Mouse (Mus musculus) brain, adult 2 months (tissue): ENCODE data around the gene Lypd1.
A peak's percentile ranks its signal among the peaks of the same experiment; 100 is the strongest.

Experiments used
- DNase-seq: peaks from one replicate; pipeline ENCODE4 v3.0.0; 2011; ENCODE audit warnings: low read depth, low spot score

Gene Lypd1

DNA sequence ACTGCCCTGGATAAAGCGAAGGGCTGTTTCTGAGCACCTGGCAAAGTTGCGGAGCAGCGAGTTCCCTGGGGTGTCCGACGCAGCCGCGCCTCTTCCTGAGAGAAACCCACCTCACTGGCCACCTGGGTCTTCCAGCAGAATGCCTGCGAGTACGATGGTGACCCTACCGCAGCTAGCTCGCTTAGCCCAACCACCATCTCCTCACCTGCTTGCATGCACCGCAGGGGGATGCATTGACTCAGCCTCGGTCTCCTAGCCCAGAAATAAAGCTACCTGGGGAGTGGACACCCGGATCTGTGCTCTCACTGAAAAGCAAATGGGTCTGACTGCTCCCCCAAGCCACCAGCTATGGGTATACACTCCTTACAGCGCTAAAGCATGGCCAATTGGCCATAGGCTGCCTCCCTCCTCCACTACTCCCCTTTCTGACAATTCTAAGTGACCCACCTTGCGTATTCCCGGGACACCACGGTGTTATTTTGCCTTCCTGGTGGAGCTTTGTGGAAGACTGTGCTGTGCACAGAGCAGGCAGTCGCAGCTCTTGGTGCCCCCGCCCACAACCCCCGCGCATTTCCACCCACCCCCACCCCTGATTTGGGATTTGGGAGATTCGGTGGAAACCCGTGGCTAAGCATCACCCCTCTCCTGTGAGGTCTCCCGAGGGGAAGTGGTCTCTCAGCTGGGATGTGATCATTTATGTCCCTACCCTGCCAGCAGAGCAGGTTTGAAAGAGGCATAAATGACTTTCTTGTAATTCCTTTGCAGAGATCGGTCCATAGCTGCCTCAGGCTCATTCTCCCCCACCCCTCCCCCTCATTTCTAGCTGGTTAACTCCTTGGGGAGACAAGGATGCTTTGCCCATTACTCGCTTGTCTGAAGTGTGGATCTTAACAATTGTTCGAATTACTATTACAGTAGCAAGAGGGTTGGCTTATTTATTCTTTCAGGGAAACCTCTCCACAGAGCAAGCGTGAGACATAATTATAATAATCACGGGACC, at the start of gene Lypd1:
Gene Lypd1 (minus strand): TSS at position 501 of the 1,000 bp plus-strand sequence.
- no peak for DNase-seq

DNA sequence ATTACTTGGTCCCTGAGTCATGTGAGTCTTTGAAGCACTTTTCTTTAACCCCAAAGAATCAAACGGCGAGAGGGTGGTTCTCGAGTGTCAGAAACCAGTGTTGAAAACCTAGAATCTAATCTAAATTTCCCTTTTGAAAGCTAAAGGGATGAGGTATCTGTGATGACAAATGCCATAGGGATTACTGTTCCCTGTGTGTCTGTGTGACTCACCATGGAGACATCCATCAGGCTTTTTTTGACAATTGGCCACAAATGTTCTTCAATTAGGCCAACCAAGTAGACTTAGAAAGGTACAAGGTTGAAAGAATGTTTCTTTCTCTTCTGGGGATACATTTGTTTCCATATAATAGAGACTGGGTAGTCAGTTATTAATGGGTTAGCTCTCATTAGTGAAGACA, 38.1 kb upstream of the Lypd1 start:
- DNase-seq = no peak

DNA sequence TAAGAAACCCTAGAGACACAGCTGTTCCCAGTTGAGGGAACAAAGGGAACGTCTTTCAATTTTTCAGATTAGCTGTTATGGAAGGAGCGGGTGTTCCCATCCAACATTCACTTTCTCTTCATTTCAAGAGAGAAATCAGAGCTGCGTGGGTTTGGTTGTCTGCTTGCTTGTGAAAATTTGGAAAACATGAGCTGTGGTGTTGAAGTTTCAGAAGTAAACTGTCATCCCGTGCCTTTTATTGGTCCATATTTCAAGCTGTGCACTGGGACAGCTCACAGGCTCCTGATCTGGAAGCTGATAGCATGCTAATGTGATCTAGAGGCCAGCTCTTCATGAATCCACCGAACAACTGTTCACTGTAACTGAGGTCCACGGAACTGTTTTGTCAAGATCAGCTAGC, 36.2 kb upstream of the Lypd1 start:
- DNase-seq = peak; percentile 40

DNA sequence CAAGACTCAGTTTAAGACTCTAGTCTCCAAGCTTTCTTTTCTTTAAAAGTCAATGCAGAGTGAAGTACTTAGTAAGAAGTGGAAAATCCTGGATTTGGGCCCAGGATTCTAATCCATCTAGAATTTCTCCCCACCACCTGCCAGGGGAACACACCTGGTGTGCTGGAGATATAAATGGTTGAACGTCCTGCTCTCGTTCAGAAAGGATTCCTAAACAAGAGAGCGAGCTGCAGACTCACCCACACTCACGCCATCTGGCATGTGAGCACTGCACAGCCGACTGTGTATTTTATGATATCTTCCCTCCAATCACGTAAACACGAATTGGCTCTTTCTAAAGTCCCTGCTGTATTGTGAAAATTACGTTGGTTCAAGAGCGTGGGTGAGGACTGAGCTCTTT, 32.2 kb upstream of the Lypd1 start:
- DNase-seq = peak; percentile 75

DNA sequence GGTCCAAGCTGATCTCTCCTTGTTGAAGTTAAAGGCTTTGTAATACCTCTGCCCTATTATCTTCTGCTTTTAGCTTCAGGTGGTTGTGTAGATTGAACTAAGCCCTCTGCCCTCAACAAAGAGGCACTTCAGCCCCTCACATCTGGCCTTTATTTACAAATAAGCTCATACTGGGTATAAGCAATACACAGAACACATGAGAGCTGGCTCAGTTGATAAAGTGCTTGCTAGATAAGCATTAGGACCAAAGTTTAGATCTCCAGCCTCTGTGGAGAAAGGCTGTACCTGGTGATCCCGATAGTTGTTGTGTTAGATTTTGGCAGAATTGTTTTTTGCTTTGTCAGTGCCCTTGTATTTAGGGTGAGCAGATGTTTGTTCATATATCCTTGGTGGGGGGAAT, 30.4 kb upstream of the Lypd1 start:
- DNase-seq = no peak

DNA sequence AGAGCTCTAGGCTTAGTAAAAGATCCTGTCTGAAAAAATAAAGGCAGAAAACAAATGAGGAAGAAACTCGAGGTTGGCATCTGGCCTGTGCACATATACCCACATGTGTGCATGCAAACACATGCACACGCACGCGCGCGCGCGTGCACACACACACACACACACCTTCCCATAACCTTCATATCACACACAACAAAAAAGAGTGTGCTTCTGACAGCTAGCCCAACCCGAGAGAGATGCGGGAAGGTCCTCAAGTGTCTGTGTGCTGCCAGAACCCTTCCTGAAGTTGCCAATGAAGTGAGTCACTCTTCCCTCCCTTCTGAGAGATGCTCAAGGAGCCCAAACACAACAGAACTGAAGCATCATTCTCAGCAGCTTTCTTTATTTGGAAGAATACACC, 12.6 kb upstream of the Lypd1 start:
- DNase-seq = peak; percentile 47

DNA sequence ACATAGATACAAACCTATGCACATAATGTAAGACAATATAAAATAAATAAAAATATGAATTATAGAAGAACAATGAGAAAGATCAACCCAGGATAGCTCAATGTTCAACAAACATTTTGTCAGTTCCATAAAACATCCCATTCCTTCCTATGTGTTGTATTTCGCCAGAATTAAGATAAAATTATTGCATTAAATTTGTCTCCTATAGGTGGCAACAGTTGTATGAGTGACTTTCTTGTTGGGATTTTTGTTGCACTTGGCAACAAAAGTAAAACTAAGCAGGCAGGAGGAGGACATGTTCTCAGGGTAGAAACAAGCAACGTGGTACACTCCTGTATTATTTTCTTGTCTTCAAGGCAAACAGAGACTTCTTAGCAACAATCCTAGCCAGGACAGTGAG, 10.2 kb upstream of the Lypd1 start:
- DNase-seq = peak; percentile 21

DNA sequence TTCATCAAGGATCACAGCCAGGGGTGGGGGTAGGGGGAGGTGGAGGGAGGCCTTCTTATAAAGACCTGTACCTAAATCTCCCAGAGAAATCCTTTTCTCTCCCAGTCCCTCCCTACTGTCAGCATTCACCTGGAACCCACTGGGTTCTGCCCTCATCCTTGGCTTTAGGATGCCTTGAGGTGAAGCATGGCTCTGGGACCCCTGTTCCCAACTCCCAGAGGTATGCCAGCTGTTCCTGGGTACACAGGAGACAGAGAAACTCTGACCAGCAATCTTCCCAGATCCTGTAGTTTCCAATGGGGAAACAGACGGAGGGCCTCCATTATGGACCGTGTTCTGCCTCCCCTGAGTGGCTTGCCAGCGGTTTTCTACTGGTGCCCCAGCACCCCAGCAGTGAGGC, 7.8 kb upstream of the Lypd1 start:
- DNase-seq = no peak

DNA sequence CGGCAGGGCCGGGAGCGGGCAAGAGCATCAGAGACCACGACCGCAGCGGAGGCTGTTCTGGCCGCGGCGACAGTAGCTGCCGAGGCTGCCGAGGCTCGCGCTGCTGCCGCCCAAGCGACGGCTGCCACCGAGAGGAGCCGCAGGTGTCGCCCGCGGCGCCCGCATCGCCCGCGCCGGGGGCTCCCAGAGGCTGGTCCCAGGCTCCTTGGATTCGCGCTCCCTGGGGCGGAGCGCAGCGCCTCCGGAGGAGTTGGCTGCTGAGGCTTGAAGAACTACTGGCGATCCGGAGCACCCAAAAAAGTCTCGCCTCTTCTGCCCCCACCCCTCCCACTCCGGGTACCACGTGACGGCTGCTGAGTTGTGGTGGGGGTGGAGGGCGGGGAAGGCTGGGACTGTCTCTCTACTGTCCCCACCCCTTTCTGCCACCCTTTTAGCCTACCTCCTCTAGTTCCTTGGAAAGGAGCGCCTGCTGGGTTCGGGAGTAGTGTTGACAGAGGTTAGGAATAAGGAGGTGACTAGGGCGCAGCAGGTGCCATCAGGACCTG, 928 bp downstream of the Lypd1 start:
- peak; percentile 74 for DNase-seq

DNA sequence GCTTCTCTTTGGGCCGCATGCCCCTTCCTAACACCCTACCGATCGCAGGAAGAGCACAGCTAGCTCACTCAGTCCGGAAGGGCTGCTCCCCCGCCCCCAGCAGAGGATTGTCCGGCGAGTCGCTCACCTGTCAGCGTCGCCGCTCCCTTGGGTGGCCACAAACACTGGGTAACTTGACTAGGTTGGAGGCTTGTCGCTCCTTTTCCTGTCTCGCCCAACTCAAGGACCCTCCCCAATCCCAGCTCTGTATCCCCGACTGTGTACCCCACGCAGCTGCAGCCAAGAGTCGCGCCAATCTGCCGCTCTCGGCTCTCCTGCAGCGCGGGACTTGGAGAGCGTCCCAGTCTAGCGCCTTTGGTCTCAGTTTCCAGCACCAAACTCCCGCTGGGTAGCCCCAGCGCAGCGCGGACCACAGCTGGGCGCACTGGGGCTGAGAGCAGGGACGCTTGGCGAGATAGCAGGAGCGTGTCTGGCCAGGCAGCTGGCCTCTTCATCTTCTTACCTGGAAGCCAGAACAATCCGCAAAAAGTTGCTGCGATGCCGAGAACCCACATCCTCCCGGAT, 1.5 kb downstream of the Lypd1 start:
- DNase-seq = peak; percentile 47

DNA sequence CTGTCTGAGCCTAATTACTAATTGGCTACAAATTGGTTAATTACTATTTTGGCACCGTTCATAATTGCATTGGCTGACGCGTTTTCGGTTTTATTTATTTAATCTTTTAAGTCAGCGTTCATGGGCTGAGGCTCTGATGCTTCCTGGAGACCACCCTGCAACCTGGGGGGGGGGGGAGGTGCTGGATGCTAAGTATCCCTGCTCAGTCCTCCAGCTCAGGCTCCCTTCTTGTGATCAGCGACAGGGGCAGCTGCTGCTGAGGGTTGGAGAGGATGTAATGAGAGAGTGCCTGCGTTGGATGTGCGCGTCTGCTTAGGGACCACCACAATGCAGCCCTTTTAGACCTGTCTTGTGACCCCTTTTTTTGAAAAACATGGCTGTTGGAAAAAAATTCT, 2.0 kb downstream of the Lypd1 start:
- no peak for DNase-seq

DNA sequence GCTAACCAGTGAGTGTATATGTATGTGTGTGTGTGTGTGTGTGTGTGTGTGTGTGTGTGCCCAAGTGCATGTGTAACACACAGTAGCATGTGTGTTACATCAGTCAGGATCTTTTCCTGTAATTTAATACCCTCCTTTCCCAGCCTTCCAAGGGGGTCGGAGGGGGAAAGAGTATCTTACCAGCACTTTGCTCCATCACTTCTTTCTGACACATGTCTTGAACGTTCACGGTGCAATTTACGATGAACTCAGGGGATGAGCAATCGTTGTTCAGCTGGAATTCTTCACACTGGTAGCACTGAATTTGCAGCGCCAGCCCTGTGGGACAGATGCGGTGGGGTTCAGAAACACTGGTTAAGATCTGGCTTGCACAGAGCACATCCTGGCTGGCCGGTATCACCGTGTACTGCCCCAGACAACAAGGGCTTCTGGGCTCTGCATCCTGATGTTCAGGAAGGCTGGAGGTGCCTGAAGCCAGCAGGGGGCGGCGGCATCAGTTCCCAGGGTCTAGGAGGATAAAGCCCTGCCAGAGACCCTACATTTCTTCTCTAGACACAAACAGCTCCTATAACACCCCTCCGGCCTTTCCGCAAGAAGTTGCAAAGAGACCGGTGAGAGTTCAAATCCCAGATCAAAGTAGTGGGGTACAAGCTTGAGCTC, 2.6 kb downstream of the Lypd1 start:
- DNase-seq = peak; percentile 24

DNA sequence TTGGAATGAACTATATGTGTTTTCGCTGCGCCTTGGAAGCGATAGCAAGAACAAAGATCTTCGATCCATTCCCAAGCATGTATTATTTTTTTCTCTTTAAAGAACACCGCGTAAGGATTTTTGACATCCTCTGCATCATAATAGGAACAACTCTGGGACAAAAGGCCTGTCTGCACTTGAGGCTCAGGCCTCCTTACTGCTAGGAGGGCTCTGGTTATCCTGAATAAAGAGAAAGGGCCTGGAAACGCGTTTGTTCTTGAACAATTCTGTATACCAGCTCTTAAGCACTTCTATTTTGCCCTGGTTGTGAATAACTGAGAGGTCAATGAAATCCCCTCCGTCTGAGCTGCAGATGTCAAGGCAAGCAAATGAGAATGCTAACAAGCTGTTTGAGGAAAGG, 19.7 kb downstream of the Lypd1 start:
- no peak for DNase-seq

DNA sequence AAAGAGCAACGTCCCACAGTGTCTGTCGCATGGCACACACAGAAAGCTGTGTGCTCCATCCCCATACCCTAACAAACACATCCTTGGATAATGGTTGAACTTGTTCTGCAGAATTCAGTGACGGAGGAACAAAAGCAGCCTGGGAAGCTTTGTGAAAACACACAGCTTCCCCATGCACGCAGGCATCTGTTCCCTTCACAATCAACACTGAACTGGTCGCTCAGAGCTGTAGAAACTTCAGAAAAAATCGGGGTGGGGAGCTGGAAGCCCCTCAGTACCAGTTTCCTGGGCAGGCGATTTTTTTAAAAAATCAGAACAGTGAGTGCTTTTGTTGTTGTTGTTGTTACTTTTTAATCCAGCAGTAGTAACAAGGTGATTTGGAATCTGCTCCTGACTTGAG, 42.8 kb downstream of the Lypd1 start:
- DNase-seq = no peak

DNA sequence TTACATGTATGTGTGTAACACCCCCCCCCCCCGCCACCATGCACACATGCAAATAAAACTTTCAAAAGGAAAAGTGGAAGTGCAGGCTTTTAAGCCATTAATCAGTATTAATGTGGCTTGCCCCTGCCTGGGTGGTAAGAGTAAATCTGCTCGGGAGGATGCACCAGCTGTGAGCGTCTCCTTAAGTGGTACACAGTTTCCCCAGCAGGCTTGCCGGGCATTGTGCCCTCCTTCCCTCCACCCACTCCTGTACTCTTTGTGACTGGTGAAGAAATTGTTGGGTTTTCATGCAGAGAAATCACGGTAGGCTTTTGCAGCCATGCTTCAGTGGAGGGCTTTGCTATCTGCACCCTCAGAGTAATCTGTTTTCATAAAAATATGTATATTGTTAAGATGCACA, 54.3 kb downstream of the Lypd1 start:
- peak; percentile 71 for DNase-seq

DNA sequence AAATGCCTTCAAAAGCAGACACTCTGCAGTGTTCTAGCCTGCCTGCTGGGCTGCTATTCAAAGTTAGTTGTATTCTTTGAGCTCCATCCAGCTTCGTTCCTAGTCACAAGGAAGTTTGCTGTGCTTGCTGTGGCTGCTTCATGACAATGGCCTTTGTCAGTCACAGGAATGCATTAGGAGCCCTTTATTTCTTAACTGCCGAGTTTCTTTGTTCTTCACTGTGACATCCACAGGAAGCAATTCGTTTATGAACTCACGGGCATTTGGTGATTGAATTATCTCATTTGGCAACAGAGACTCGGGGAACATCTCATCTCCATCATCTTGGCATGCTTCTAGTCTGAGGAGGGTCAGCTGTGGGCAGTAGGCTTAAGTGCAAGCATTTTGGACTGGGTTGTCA, 58.3 kb downstream of the Lypd1 start:
- DNase-seq = peak; percentile 19

DNA sequence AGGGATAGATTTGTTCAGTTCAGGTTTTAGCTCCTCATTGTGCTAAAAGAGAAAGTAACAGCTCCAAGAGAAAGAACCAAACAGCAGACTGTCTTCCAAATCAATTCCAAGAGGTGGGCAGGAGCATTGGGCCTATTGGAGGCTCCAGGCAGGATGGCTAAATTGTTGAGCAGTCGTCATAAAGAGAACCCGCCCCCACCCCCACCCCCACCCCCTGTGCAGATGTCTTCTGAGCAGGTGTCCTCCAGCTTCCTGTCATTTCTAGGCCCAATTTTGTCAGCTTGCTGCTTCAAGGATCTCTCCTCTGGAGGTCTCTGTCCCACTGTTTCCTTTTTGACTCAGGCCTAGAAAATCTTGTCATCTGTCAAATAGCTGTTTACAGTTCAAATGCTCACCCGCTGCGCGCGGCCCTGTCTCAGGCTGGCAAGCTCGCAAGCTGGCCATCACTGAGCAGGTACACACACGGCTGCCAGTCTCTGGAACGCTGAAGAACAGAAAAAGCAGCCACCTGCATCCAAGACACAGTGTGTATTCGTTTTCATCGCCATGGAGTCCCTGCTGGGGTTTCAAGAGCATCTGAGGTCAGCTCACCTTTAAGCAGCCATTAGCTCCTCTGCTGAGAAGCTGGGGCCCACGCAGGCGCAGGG, 73.0 kb downstream of the Lypd1 start:
- peak; percentile 82 for DNase-seq

DNA sequence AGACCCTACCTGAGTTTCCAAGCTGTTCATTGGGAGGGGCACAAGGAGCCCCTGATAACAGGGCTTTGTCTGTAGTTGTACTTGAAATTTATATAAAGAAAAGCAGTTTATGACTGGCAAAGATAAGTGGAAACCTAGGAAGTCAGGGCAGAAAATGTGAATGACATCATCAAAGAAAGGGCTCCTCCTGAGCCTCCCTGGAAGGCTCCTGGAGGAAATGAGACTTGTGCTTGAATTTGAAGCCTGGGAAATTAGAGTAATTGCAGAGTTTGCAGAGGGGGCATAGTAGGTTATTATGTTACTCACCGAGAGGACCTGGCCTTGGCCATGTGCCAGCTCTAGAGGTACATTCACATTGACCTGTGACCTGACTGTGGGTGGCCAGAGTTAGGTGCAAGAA, 75.4 kb downstream of the Lypd1 start:
- no peak for DNase-seq

DNA sequence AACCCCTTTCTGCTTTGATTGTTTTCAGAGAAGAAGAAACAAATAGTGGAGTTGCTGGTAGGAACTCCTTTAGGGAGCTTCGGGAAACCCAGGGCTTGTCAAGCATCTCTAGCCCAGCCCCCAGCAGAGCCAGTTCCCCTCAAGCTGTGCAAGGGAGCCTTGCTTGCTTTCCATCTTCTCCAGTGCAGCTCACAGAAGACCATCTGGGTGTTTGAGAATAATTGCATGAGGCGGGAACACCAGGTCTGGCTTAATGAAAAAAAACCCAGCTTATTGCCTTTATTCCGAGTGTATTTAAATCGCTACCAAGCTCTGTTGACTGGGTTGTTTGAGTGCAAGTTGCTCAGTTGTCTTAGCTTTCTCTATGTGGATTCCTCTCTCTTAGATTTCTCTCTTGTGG, 89.3 kb downstream of the Lypd1 start:
- DNase-seq = peak; percentile 36

DNA sequence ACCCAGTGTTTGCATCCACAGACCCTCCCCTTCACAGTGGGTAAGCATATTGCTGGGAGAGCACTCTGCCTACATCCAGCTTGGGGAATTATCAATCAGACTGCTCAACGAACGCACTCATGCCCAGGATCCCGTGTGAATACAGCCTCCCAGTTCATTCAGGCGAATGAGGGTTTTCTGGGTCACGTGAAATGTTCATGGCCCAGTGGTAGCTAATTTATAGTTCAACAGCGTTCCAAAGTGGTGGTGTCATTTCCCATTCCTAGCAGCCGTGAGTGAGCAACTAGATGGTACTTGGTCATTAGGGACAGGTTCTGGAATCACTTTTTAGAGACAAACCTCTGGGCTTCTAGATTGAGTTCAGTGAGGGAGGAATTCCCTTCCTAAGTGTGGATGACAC, 91.8 kb downstream of the Lypd1 start:
- DNase-seq = no peak
